Mouse (Mus musculus) small intestine, adult 2 months (tissue): ENCODE data around the gene Cav2. TPM values are rescaled to one million over a fixed set of nuclear protein-coding genes. Genes with fewer than 3 reads are reported as not detected.

Experiments
- H3K27ac ChIP-seq: fragments of 200-500 bp; 2 replicates; pipeline ENCODE4 v1.5.1; 2012; ENCODE audit warnings: low read depth, low read length, control low read depth, inconsistent platforms; ENCODE audit not compliant: insufficient read depth
- H3K27me3 ChIP-seq: fragments of 200-500 bp; 2 replicates; pipeline ENCODE4 v1.6.1; 2012; ENCODE audit warnings: mild to moderate bottlenecking, moderate library complexity, low read length, inconsistent platforms; ENCODE audit not compliant: control insufficient read depth, insufficient read depth
- H3K36me3 ChIP-seq: fragments of 200-500 bp; 2 replicates; pipeline ENCODE4 v1.6.1; 2012; ENCODE audit warnings: mild to moderate bottlenecking, low read length, control low read depth, inconsistent platforms; ENCODE audit not compliant: control insufficient read depth, insufficient read depth
- H3K4me1 ChIP-seq: fragments of 200-500 bp; 2 replicates; pipeline ENCODE4 v1.6.1; 2012; ENCODE audit warnings: low read length, inconsistent platforms, mixed read lengths; ENCODE audit not compliant: control insufficient read depth, insufficient read depth, insufficient read length
- H3K4me3 ChIP-seq: fragments of 200-500 bp; 2 replicates; pipeline ENCODE4 v1.5.1; 2012; ENCODE audit warnings: low read depth, mild to moderate bottlenecking, control low read depth, inconsistent platforms, low read length, moderate library complexity
- CTCF ChIP-seq: fragments of 200-500 bp; IDR thresholded peaks from 2 replicates; pipeline ENCODE4 v1.5.1; 2012; ENCODE audit warnings: low read depth, mild to moderate bottlenecking, control low read depth, inconsistent platforms, low read length, moderate library complexity, mixed read lengths; ENCODE audit not compliant: insufficient replicate concordance, insufficient read length; ENCODE audit errors: extremely low read depth
- POLR2A ChIP-seq: fragments of 200-500 bp; IDR thresholded peaks from 2 replicates; pipeline ENCODE4 v1.6.1; 2012; ENCODE audit warnings: low read depth, mild to moderate bottlenecking, control low read depth, inconsistent platforms, low read length, moderate library complexity
- WGBS: fragments of 180-500 bp; shearing (Covaris S2); methylation state at CpG from one replicate; pipeline ENCODE4 v1.1.7; 2018; 5-methylcytosine and 5-hydroxymethylcytosine counted together
- polyA plus RNA-seq: library from polyadenylated mRNA; depleted of rRNA; stranded (reverse); fragments of >200 nt; gene quantifications from 2 replicates; pipeline ENCODE4 v1.2.3, GENCODE M21; 2012

Gene Cav2
- polyA plus RNA-seq, 1 experiment, result 7.0 TPM

DNA sequence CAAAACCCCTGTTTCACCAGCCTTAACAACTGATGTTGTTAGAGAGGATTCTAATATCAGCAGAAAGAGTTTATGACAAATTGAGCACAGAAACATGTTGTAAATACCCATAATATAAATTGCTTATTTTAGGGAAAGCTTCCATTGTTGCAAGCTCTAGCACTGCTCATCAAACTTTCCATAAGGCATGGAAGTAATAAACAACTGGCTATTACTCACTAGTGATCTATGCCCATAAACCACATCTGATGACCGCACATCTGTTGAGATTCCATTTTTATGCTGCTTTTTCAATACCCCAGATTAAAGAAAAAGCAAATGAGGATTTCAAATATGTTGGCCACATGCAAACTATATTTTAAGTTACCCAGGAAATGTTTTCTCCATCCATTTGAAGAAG, 22.8 kb upstream of the Cav2 start:
- Histone ChIP-seq H3K36me3 (no peaks in the 10 kb centered on the region), H3K4me1 (no peaks in the 10 kb centered on the region), H3K27ac (no peak overlapping the region), H3K4me3 (no peak overlapping the region), H3K27me3 (no peaks in the 10 kb centered on the region)
- WGBS, result 79% methylated on average over 1 of the region's 1 CpGs
- TF ChIP-seq CTCF, result no peak

DNA sequence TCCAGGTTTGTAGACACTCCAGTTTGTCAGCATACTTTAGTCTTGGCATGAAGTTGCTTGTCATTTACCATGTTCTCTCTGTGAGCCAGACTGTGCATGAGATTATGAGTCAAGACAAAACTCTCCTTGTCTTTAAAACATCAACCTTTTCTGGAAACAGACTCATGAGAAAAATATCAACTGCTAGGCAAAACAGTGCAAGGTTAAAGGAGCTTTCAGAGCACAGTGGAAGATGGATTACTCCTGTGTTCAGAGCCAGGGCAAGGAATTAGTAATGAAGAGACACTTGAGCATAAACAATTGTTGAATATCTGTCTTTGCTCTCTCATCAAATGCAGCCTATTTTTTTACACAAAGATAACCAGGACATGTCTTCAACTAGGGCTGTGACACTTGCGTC, 22.1 kb upstream of the Cav2 start:
- H3K27me3 ChIP-seq, result no peaks in the 10 kb centered on the region
- no peak overlapping the region for H3K27ac ChIP-seq
- H3K4me1 ChIP-seq, result no peaks in the 10 kb centered on the region
- TF ChIP-seq CTCF, result no peak
- no peak for TF ChIP-seq POLR2A
- H3K4me3 ChIP-seq, result no peak overlapping the region
- H3K36me3 ChIP-seq, result no peaks in the 10 kb centered on the region
- WGBS, result 90% methylated on average over 1 of the region's 1 CpGs

- Histone ChIP-seq H3K4me3 (no peak overlapping the region), H3K36me3 (no peaks in the 10 kb centered on the region), H3K4me1 (no peaks in the 10 kb centered on the region), H3K27me3 (no peaks in the 10 kb centered on the region), H3K27ac (no peak overlapping the region)
- WGBS, result 59% methylated on average over 2 of the region's 2 CpGs
- no peak for TF ChIP-seq POLR2A
- TF ChIP-seq CTCF, result no peak
These were observed 18.2 kb upstream of the Cav2 start for GRCm38 (mm10) chr6:17262786-17263185.

- 19% methylated on average over 4 of the region's 4 CpGs for WGBS
- no peak overlapping the region for H3K27ac ChIP-seq
These were observed 15.9 kb upstream of the Cav2 start for GRCm38 (mm10) chr6:17265043-17265442.

GRCm38 (mm10) chr6:17266466-17266865, 14.5 kb upstream of the Cav2 start:
- H3K27me3 ChIP-seq, result no peaks in the 10 kb centered on the region
- no peak overlapping the region for H3K4me3 ChIP-seq
- H3K4me1 ChIP-seq, result no peaks in the 10 kb centered on the region
- TF ChIP-seq POLR2A (no peak), CTCF (no peak)
- H3K36me3 ChIP-seq, result no peaks in the 10 kb centered on the region
- H3K27ac ChIP-seq, result no peak overlapping the region
- WGBS, result 74% methylated on average over 3 of the region's 3 CpGs

More at GRCm38 (mm10) chr6:17265043-17265442, 15.9 kb upstream of the Cav2 start:
- Histone ChIP-seq H3K27me3 (no peaks in the 10 kb centered on the region), H3K36me3 (no peaks in the 10 kb centered on the region), H3K4me1 (no peaks in the 10 kb centered on the region), H3K4me3 (no peak overlapping the region)
- TF ChIP-seq CTCF, result no peak
- no peak for TF ChIP-seq POLR2A

DNA sequence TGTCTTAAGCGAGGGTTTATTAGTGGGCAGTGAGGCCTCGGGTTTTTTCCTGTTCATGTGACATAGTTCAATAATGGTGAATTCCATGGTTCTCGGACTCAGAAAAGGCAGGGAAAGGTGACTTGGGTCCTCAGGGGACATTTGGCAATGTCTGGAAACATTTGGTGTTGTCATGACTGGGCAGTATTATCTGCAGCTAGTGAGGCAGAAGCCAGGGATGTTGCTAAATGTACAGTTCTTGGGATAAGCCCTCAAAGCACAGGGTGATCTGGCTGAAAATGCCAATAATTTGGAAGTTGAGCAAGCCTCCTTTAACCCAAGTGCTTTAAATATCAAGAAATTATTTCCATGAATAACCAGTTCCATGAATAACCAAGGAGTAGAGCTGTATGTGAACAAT, 2.6 kb upstream of the Cav2 start:
- 90% methylated on average over 3 of the region's 3 CpGs for WGBS
- no peak overlapping the region for H3K27ac ChIP-seq
- H3K36me3 ChIP-seq, result no peaks in the 10 kb centered on the region
- TF ChIP-seq CTCF (no peak), POLR2A (no peak)
- peaks cover 7% of the 10 kb centered on the region; the same call in 1 of the 2 replicates for H3K4me1 ChIP-seq
- H3K27me3 ChIP-seq, result no peaks in the 10 kb centered on the region
- H3K4me3 ChIP-seq, result no peak overlapping the region

DNA sequence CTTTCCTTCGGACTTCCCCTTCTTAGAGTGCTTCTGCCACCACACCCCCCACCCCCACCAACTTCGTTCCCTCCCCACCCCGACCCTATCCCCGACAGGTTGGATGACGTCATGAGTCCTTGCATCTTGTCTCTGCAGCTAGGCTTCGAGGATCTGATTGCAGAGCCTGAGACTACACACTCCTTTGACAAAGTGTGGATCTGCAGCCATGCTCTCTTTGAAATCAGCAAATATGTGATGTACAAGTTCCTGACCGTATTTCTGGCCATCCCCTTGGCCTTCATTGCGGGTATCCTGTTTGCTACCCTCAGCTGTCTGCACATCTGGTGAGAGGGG, 740 bp downstream of the Cav2 start:
- no peak for TF ChIP-seq CTCF
- TF ChIP-seq POLR2A, result no peak
- Histone ChIP-seq H3K4me3 (peak overlapping the region; percentile 68), H3K4me1 (peaks cover 7% of the 10 kb centered on the region; the same call in 1 of the 2 replicates), H3K27ac (peak overlapping the region; percentile 82), H3K27me3 (no peaks in the 10 kb centered on the region), H3K36me3 (no peaks in the 10 kb centered on the region)
- 33% methylated on average over 8 of the region's 8 CpGs for WGBS

GRCm38 (mm10) chr6:17282159-17282558, 1.2 kb downstream of the Cav2 start:
- 54% methylated on average over 5 of the region's 5 CpGs for WGBS
- H3K4me3 ChIP-seq, result peak overlapping the region; percentile 68; the same call in 1 of the 2 replicates
- H3K4me1 ChIP-seq, result peaks cover 9% of the 10 kb centered on the region; the same call in 1 of the 2 replicates
- TF ChIP-seq POLR2A, result no peak
- no peak for TF ChIP-seq CTCF
- no peaks in the 10 kb centered on the region for H3K36me3 ChIP-seq
- H3K27ac ChIP-seq, result peak overlapping the region; percentile 41; the same call in 1 of the 2 replicates
- no peaks in the 10 kb centered on the region for H3K27me3 ChIP-seq
